Mouse (Mus musculus) CH12.LX (cell line): ENCODE results near the gene Slc38a8.
A peak's percentile ranks its signal among the peaks of the same experiment; 100 is the strongest.

Source experiments
- CHD1 ChIP-seq: IDR thresholded peaks from 2 replicates; pipeline ENCODE4 v1.6.1; 2012; ENCODE audit warnings: low read depth, low read length, improper control_type of control experiment, inconsistent platforms
- CTCF ChIP-seq, 2 experiments: IDR thresholded peaks in 1 of 2; conservative IDR thresholded peaks in 1 of 2; 2 replicates each; pipeline ENCODE4 v1.5.1; 2011 to 2012; ENCODE audit warnings: low read depth in 2 of 2, low read length in 2 of 2, improper control_type of control experiment in 1 of 2, inconsistent platforms in 1 of 2, mild to moderate bottlenecking in 1 of 2, moderate library complexity in 1 of 2
- E2F4 ChIP-seq: IDR thresholded peaks from 2 replicates; pipeline ENCODE4 v1.6.1; 2011; ENCODE audit warnings: low read depth, low read length, improper control_type of control experiment; ENCODE audit not compliant: insufficient replicate concordance
- EP300 ChIP-seq: IDR thresholded peaks from 2 replicates; pipeline ENCODE4 v1.6.1; 2011; ENCODE audit warnings: low read length, improper control_type of control experiment
- POLR2AphosphoS2 ChIP-seq: IDR thresholded peaks from 2 replicates; pipeline ENCODE4 v1.6.1; 2011; ENCODE audit warnings: low read depth, low read length, improper control_type of control experiment
- SIN3A ChIP-seq: IDR thresholded peaks from 2 replicates; pipeline ENCODE4 v1.6.1; 2012; ENCODE audit warnings: low read length, improper control_type of control experiment, inconsistent platforms
- USF1 ChIP-seq: IDR thresholded peaks from 2 replicates; pipeline ENCODE4 v1.6.1; 2014; ENCODE audit warnings: low read depth, mild to moderate bottlenecking, inconsistent platforms, low read length, improper control_type of control experiment
- ZC3H11A ChIP-seq: IDR thresholded peaks from 2 replicates; pipeline ENCODE4 v1.6.1; 2012; ENCODE audit warnings: low read depth, mild to moderate bottlenecking, inconsistent platforms, low read length, improper control_type of control experiment
- ZMIZ1 ChIP-seq: IDR thresholded peaks from 2 replicates; pipeline ENCODE4 v1.6.1; 2012; ENCODE audit warnings: low read depth, mild to moderate bottlenecking, inconsistent platforms, low read length, improper control_type of control experiment

GRCm38 (mm10) chr8:119520102-119520501, 18.6 kb upstream of the Slc38a8 start:
- peak in 1 of 2 experiments; percentile 39; a peak in 2 of 4 replicates for TF ChIP-seq CTCF (conservative IDR thresholded peaks at IDR 0.05 in 1 of 2, IDR thresholded peaks at IDR 0.05 in 1 of 2; ENCODE audit: low read depth in 2 of 2, low read length in 2 of 2)
- TF ChIP-seq E2F4, result no peak
- TF ChIP-seq USF1, result no peak
- TF ChIP-seq EP300, result no peak
- TF ChIP-seq CHD1, result no peak
- TF ChIP-seq ZMIZ1, result no peak
- no peak for TF ChIP-seq SIN3A
- no peak for TF ChIP-seq ZC3H11A
- TF ChIP-seq POLR2AphosphoS2, result no peak
